Mouse (Mus musculus) heart, postnatal 0 days (tissue): ENCODE data around the gene Cd36.

Source experiments
- CTCF ChIP-seq: IDR thresholded peaks from 2 replicates; pipeline ENCODE4 v1.5.1; 2016; ENCODE audit warnings: antibody characterized with exemption, control low read depth, low read depth
- EP300 ChIP-seq: IDR thresholded peaks from 2 replicates; pipeline ENCODE4 v1.6.1; 2016; ENCODE audit warnings: antibody characterized with exemption, low read depth

DNA sequence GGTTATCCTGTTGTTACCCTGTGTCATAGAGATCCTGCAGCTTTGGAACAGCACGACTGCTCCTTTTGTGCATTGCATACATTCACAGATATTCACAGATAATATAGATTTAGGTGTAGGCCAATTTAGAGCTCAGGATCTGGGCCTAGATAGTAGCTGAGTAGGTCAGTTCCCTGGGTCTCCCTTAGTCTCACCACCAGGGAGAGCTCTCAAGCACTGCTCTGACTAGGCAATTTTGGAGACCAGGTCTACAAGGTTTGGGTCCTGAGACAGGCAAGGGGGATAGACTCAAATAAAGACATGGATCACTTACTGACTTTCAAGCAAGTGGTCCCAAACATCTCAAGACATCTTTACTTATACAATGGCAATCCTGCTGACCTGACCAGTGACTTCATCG is 38.0 kb downstream of the Cd36 start:
- TF ChIP-seq CTCF (peak; percentile 36), EP300 (no peak)
